ENCODE assay signal across 12 mouse cellular contexts in the genomic region with DNA sequence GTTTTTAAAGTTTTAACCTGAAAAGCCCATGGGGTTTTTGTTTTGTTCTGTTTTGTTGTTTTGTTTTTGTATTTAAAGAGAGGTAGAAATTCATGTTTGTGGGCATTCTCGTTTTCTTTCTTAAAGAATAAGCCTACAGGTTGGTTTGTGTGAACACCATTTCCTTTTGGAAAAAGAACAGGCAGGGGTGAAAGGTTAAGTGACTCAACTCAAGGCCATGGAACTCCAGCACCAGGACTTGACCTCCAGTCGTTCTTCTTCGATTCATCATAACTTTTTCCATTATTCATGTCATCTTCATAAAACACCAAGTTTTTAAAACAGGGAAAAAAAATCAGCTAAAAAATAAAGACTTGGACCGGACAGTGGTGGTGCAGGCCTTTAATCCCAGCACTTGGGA.
"Had no signal": no experiment of that assay in that cellular context is flagged by ENCODE, and none has a peak within 500 bp of the region (broad histone marks: within the 10 kb centered on the region; RNA-seq: fewer than 3 reads in every experiment).

No protein-coding gene starts in this region.

- DNase-seq: left cerebral cortex, postnatal 4 days; liver; liver, embryonic 13.5 days; liver, postnatal 0 days; lung, adult 18-20 months; lung, adult 2 months; lung, embryonic 14.5 days; lung, postnatal 10 days; lung, postnatal 14 days; lung, postnatal 36 days; lung, postnatal 4 days; midbrain, embryonic 14.5 days had no signal
